Comparison of ENCODE assay signal across 8 mouse cellular contexts in genomic region chr13:34096455-34096854, GRCm38 (mm10). TPM values are rescaled to one million over a fixed set of nuclear protein-coding genes. Genes with fewer than 3 reads are reported as not detected.
DNase-seq lines count a peak whose midpoint lies in the region; ATAC-seq and TF ChIP-seq lines count a peak whose summit lies in the region.

No protein-coding gene starts in this region.

- peak; percentile 41; the same call in 1 of the 2 replicates for TF ChIP-seq POLR2A in lung, adult 2 months (IDR thresholded peaks at IDR 0.05; ENCODE audit: borderline replicate concordance, extremely low read depth, low read depth, low read length)

- no peak for TF ChIP-seq CTCF in lung, adult 2 months (IDR thresholded peaks at IDR 0.05; ENCODE audit: insufficient read depth, low read length)

- H3K36me3 ChIP-seq in heart, embryonic 12.5 days, result no peaks in the 10 kb centered on the region
- no peaks in the 10 kb centered on the region for H3K36me3 ChIP-seq in neural tube, embryonic 14.5 days (ENCODE audit: control insufficient read depth, insufficient read depth, low read length)

- H3K4me2 ChIP-seq in heart, embryonic 12.5 days, result no peak overlapping the region
- no peak overlapping the region for H3K4me2 ChIP-seq in neural tube, embryonic 14.5 days (ENCODE audit: low read depth, low read length)

- peak overlapping the region; percentile 64; the same call in 1 of the 2 replicates for H3K27ac ChIP-seq in heart, embryonic 12.5 days (ENCODE audit: poor library complexity, severe bottlenecking)
- peak overlapping the region; percentile 60 for H3K27ac ChIP-seq in neural tube, embryonic 14.5 days (ENCODE audit: low read depth, low read length)

- peaks cover 18% of the 10 kb centered on the region for H3K4me1 ChIP-seq in heart, embryonic 12.5 days (replicated peaks)
- H3K4me1 ChIP-seq in lung, adult 2 months (ENCODE audit: control insufficient read depth, insufficient read depth, low read length), result peaks cover 13% of the 10 kb centered on the region
- no peaks in the 10 kb centered on the region for H3K4me1 ChIP-seq in neural tube, embryonic 14.5 days (ENCODE audit: control insufficient read depth, insufficient read depth, low read length)

- no peak overlapping the region for H3K9ac ChIP-seq in heart, embryonic 12.5 days
- H3K9ac ChIP-seq in neural tube, embryonic 14.5 days (replicated peaks; ENCODE audit: low read depth, low read length), result no peak overlapping the region

- no peaks in the 10 kb centered on the region for H3K27me3 ChIP-seq in heart, embryonic 12.5 days (replicated peaks)
- H3K27me3 ChIP-seq in neural tube, embryonic 14.5 days (ENCODE audit: control insufficient read depth, insufficient read depth, low read length), result no peaks in the 10 kb centered on the region

- ATAC-seq in heart, embryonic 12.5 days (ENCODE audit: insufficient number of reproducible peaks, low FRiP score), result no peak
- peak; percentile 78; the same call in 1 of the 2 replicates for ATAC-seq in neural tube, embryonic 14.5 days (ENCODE audit: low read depth)

- whole genome bisulfite sequencing in heart, embryonic 12.5 days, result 65% methylated on average over 4 of the region's 4 CpGs
- WGBS in lung, adult 2 months, result 33% methylated on average over 4 of the region's 4 CpGs
- WGBS in neural tube, embryonic 14.5 days, result 52% methylated on average over 4 of the region's 4 CpGs

- peak; percentile 29 to 46 for DNase-seq in right cerebral cortex, postnatal 10 days (ENCODE audit: low spot score in 2 of 2)
- DNase-seq in right cerebral cortex, postnatal 36 days (ENCODE audit: low spot score in 2 of 2), result no peak
- no peak for DNase-seq in lung, adult 2 months
- DNase-seq in urinary bladder, postnatal 36 days (ENCODE audit: low spot score in 2 of 2), result no peak
- no peak for DNase-seq in layer of hippocampus, adult 9-10 months (ENCODE audit: low spot score)
- DNase-seq in spleen, postnatal 10 days (ENCODE audit: low spot score in 2 of 2), result no peak

- no peak overlapping the region for H3K4me3 ChIP-seq in heart, embryonic 12.5 days
- no peak overlapping the region for H3K4me3 ChIP-seq in lung, adult 2 months (replicated peaks; ENCODE audit: extremely low read depth, low read depth, low read length)
- H3K4me3 ChIP-seq in neural tube, embryonic 14.5 days (ENCODE audit: low read depth, low read length), result no peak overlapping the region

- no peaks in the 10 kb centered on the region for H3K9me3 ChIP-seq in heart, embryonic 12.5 days (replicated peaks)
- H3K9me3 ChIP-seq in neural tube, embryonic 14.5 days (ENCODE audit: control insufficient read depth, low read length), result no peaks in the 10 kb centered on the region

RNA-seq across cellular contexts. Expression of gene Tubb2a, which starts 18.6 kb away (rescaled TPM):
- 111 and 117 TPM in 2 replicates for polyA plus RNA-seq in heart, embryonic 12.5 days (2016; fragmentation: Nextera tagmentation; extraction: Ambion mirVana)
- 320 and 386 TPM in 2 replicates for polyA plus RNA-seq in lung, adult 2 months (2012; rRNA removed)
- polyA plus RNA-seq in neural tube, embryonic 14.5 days (2014; fragmentation: Nextera tagmentation; extraction: Ambion mirVana), result 2,423 and 2,884 TPM in 2 replicates

RNA-seq across cellular contexts. Expression of gene Tubb2b, which starts 33.8 kb away (rescaled TPM):
- 24.2 and 28.8 TPM in 2 replicates for polyA plus RNA-seq in heart, embryonic 12.5 days (2016; fragmentation: Nextera tagmentation; extraction: Ambion mirVana)
- polyA plus RNA-seq in lung, adult 2 months (2012; rRNA removed), result 13.6 and 21.6 TPM in 2 replicates
- 629 and 667 TPM in 2 replicates for polyA plus RNA-seq in neural tube, embryonic 14.5 days (2014; fragmentation: Nextera tagmentation; extraction: Ambion mirVana)

RNA-seq across cellular contexts. Expression of gene Bphl, which starts 59.1 kb away (rescaled TPM):
- polyA plus RNA-seq in heart, embryonic 12.5 days (2016; fragmentation: Nextera tagmentation; extraction: Ambion mirVana), result 44.4 and 50.5 TPM in 2 replicates
- 37.4 and 41.8 TPM in 2 replicates for polyA plus RNA-seq in lung, adult 2 months (2012; rRNA removed)
- 41.3 and 41.6 TPM in 2 replicates for polyA plus RNA-seq in neural tube, embryonic 14.5 days (2014; fragmentation: Nextera tagmentation; extraction: Ambion mirVana)

Comparison
In these comparisons a context has a peak if more than half of its experiments do, and no peak if none do; other contexts are left out.
1. DNase-seq: peak in right cerebral cortex, postnatal 10 days (2 of 2); none in right cerebral cortex, postnatal 36 days (0 of 2), lung, adult 2 months (single experiment), urinary bladder, postnatal 36 days (0 of 2), layer of hippocampus, adult 9-10 months (single experiment) and spleen, postnatal 10 days (0 of 2).
2. RNA of gene Tubb2b, which starts 33.8 kb away (polyA plus RNA-seq): 629 to 667 TPM in neural tube, embryonic 14.5 days; 24.2 to 28.8 TPM in heart, embryonic 12.5 days and 13.6 to 21.6 TPM in lung, adult 2 months; every median in the first group is over 10 times any median in the second.